Mouse (Mus musculus): ENCODE data around the gene Golm1.

- TF ChIP-seq CTCF (IDR thresholded peaks at IDR 0.05; ENCODE audit: control insufficient read depth, insufficient read depth, insufficient read length) (no peak), FOSL1 (IDR thresholded peaks at IDR 0.05; ENCODE audit: insufficient read depth, low read length, poor library complexity, severe bottlenecking) (no peak), MYOD1 (IDR thresholded peaks at IDR 0.05; ENCODE audit: control insufficient read depth, insufficient read length, low read depth) (no peak), USF1 (IDR thresholded peaks at IDR 0.05; ENCODE audit: low read depth) (no peak), MAX (IDR thresholded peaks at IDR 0.05) (no peak), MYOG (IDR thresholded peaks at IDR 0.05; ENCODE audit: control insufficient read depth, extremely low read depth, insufficient read length) (no peak)
These were observed at the start of gene Golm1 for GRCm38 (mm10) chr13:59675151-59676011.
